Mouse (Mus musculus): ENCODE data around the gene Ankrd28.

GRCm38 (mm10) chr14:31671635-31672320, 158.7 kb downstream of the Ankrd28 start:
- TF ChIP-seq CTCF (IDR thresholded peaks at IDR 0.05; ENCODE audit: low read depth) (no peak), EP300 (IDR thresholded peaks at IDR 0.05; ENCODE audit: low read depth) (no peak)
